Mouse (Mus musculus): ENCODE results near the gene Gcm2.
A peak's percentile ranks its signal among the peaks of the same experiment; 100 is the strongest.

The Gcm2 gene

GRCm38 (mm10) chr13:41079859-41080258 is 31.0 kb downstream of the Gcm2 start:
- no peak for DNase-seq (ENCODE audit: low read depth)

- DNase-seq (ENCODE audit: low read depth), result peak; percentile 75
These were observed 31.4 kb downstream of the Gcm2 start, which contains the start of gene Mak for GRCm38 (mm10) chr13:41079421-41079780. Gene Mak (minus strand): TSS chr13:41079706.

DNA sequence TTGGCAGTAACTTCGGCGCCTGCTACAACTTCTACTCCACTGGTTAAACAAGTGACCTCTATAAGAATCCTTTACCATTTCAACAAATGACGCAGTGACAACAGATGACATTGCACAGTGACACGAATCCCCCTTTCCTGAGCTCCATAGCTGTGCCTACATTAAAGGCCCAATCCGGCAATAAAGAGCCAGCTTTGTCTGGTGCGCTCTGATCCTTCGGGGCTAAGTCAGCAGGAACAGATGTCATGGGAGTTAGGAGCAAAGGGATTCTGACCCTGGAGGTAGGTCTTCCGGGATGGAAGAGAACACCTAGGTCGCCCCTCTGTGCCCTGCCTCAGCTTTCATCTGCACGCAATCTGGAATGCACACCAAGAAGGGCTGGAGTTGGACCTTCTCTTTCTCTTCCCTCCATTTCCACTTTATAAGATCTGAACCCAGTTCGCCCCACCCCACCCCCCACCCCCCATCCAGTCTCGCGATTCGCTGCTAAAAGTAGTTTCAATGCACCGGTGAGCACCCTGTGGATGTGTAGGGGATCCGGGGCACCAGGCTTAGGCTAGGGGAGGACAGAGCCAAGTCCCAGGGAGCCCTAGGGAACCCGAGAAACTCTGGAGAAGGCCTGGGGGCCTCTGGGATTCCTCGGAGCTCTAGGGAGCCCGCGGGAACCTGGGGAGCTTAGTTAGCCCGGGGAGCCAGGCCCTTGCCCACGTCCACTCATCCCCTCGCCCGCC is 32.0 kb downstream of the Gcm2 start:
- no peak for DNase-seq (ENCODE audit: low read depth)

- no peak for DNase-seq (ENCODE audit: low read depth)
These were observed 32.9 kb downstream of the Gcm2 start for GRCm38 (mm10) chr13:41077921-41078320.

- DNase-seq (ENCODE audit: low read depth), result no peak
These were observed 37.0 kb downstream of the Gcm2 start for GRCm38 (mm10) chr13:41073819-41074218.

DNA sequence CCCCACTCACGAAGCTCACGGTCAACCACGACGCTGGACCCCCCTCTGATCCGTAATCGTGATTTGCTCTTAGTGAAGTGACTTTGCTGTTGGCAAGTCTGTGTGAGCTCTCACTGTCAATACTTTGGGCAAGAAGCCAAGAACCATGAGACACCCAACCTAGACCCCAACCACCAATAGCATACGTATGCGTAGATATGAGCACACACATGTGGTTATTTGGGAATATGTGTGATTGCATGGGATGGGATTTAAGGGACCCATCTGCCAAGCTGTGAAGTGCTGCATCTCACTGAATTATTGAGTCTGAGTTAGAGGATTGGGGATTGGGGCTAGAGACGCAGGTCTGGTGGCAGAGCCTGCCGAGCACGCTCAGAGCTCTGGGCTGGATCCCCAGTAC is 39.2 kb downstream of the Gcm2 start:
- DNase-seq (ENCODE audit: low read depth), result no peak

- DNase-seq (ENCODE audit: low read depth), result no peak
These were observed 43.2 kb downstream of the Gcm2 start for GRCm38 (mm10) chr13:41067618-41068017.

DNA sequence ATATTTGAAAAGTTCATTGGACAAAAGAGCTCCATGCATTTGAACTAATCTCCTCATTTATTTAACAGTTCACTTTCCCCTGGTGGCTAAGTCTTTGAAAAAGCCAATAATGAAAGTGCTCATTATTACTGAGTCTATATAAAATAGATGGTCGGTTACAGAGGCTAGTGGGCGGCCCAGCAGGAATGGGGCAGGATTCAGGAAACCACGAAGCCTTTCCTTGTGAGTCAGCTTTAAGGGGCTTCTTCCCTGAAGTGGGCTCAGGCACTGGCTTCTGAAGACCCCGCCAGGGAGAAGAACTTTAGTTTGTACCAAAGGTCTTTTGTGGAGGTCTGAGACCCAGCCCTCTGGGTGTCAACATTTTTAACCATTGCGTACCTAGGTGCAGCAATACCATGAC is 58.9 kb downstream of the Gcm2 start:
- DNase-seq (ENCODE audit: low read depth), result no peak
